Mouse (Mus musculus) embryo, embryonic 10 days (tissue): ENCODE data around the gene Cuedc2.

ENCODE experiments used
- DNase-seq: peaks from one replicate; pipeline ENCODE4 v3.0.0-alpha.2; 2015; ENCODE audit warnings: low spot score

Cuedc2 gene

DNA sequence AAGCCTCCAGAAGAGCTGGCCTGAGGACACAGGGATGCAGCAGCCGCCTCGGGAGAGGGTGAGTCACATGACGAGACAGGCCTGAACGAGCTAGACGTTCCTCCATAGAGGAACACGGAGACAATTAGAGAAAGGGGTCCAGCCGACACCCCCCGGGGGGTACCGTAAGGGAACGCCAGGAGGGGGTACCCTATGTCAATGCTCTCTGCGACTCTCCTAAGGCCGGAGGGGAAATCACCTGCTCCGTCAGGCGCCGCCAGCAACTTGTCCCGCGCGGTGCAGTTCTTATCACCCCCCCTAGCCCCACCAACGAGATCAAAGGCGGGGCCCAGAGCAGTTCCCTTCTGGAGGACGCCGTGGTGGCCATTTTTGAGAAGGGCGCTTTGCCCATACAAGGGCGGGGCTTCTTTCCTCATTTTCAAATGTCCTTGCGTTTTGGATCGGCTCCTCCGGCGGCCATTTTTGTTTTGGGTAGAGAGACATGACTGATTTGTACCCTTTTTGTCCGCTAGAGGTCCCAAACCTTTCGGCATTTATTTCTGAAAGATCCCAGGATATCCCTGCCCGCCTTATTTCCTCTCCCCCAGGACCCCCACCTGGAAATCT, at the start of gene Cuedc2:
Cuedc2 (minus strand) TSS at position 372 of the 606 bp plus-strand sequence.
- DNase-seq: peak; percentile 94

DNA sequence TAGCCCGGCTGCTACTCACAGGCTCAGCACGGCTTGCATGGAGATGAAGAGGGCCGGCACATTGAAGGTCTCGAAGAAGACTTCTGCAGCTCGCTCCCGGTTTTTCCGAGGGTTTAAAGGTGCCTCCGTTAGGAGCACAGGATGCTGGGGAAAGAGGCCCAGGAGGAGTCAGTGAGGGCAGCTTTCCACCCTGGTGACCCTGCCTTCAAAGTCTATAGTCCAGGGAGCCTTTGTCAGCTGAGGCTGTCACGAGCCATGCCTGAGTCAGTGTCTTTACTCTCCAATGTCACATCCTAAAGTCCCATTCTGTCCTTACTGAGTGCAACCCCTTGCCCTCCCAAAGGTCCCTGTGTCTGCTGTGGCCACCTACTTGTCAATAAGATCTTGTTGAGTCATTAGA, 43.8 kb upstream of the Cuedc2 start:
- DNase-seq: no peak

DNA sequence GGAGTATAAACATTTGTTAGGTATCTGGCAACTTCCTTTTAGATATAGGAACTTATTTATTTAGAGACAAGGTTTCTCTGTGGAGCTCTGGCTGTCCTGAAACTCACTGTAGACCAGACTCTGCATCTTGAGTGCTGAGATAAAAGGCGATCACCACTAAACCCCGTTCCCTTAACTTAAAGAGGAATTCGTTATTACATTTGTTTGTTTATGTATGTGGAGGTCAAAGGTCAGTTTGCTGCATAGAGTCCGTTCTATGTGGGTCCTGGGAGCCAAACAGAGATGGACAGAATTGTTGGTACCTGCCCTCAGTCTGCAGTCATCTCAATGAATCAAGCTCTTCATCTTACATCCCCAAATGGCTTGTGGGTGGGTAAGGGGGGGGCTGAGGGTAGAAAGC, 37.4 kb upstream of the Cuedc2 start:
- no peak for DNase-seq

DNA sequence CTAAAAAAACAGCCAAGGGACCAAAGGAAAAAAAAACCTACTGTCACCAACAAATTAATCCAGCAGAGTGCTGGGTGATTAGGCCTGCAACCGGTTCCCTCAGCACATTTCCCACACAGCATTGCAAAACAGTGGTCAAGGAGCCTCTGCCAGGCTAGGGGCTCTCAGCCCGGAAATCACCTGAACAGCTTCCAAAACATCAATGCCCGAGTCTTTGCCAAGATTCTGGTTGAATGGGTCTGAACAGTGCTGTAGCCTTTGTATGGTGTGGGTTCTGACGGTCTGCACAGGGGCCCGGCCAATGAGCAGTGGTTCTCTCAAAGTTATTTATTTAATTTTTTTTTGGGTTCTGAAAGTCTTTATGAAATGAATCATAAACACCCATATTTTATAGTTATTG, 37.0 kb upstream of the Cuedc2 start:
- no peak for DNase-seq

- no peak for DNase-seq
Measured at GRCm38 (mm10) chr19:46374477-46375088, 36.1 kb upstream of the Cuedc2 start.

GRCm38 (mm10) chr19:46369204-46369603, 30.7 kb upstream of the Cuedc2 start:
- DNase-seq: peak; percentile 78

DNA sequence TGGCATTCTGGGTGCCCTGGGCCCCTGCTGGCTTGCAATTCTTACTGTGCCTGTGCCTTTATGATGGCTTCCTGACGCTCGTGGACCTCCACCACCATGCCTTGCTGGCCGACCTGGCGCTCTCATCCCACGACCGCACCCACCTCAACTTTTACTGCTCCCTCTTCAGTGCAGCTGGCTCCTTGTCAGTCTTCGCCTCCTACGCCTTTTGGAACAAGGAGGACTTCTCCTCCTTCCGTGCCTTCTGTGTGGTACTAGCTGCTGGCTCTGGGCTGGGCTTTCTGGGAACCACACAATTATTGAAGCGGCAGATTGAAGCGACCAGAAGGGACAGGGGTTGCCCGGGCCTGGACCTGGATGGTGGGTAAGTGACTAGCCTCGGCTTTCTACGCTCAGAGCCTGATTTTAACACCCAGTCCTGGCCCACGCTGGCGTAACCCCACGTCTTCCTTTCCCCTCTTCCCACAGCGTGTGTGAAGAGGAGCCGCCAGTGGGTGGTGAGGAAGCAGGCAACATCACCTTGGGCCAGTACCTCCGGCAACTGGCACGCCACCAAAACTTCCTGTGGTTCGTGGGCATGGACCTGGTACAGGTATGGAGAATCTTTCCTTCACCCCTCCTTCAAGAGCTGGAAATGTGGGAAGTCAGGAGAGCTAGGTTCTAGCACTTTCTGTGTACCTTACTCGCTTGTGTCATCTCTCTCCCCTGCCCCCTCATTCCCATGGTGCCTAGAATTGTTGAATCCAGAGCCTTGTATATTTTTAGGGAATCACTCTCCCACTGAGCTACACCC, 29.5 kb upstream of the Cuedc2 start:
- DNase-seq: no peak

DNA sequence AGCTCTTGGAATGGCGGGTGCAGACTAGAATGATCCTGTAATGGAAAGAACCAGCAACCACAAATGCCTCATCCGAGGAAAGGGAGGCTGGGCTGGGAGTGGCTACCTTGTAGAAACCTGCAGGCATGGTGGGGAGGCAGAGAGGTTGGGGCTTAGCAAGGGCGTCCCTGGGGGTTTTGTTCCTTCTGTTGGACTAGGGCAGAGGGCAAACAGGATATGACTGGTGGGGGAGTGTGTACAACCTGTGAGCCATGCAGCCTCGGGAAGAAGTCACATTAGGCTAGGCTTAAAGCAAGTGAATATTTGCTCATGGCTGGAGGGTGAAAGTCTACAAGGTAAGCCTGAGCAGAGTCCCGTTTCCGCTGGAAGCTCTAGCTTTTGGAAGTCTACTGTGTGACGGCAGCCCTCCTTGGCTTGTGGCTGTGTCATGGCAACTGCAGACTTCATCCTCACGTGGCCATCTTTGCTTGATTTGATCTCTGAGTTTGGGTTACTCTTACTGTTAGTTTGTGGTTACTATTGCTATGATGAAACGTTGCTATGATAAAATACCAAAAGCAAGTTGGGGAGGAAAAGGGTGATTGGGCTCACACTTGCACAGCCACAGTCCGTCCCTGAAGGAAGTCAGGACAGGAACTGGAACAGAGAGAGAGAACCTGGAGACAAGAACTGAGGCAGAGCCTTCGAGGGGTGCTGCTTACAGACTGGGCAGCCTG, 24.9 kb upstream of the Cuedc2 start:
- DNase-seq: no peak

DNA sequence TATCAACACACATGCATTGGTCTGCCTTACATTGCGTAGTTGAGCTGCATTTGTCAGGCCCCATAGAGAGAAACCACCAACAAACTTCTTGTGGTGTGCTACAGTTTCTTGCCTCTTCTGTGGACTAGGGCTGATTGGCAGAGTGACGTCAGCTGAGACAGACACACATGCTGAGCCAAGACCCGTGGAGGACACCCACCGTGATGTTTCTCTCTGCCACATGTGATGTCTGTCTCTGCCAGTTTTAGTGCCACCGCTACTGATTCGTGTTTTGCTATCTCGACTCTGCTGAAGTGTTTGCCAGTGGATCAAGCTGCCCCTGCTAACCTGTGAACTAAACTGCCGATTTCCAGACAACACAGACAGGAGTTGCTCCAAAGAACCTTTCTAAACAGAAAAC, 23.6 kb upstream of the Cuedc2 start:
- no peak for DNase-seq

- DNase-seq: no peak
Measured at GRCm38 (mm10) chr19:46358381-46358780, 19.9 kb upstream of the Cuedc2 start.

DNA sequence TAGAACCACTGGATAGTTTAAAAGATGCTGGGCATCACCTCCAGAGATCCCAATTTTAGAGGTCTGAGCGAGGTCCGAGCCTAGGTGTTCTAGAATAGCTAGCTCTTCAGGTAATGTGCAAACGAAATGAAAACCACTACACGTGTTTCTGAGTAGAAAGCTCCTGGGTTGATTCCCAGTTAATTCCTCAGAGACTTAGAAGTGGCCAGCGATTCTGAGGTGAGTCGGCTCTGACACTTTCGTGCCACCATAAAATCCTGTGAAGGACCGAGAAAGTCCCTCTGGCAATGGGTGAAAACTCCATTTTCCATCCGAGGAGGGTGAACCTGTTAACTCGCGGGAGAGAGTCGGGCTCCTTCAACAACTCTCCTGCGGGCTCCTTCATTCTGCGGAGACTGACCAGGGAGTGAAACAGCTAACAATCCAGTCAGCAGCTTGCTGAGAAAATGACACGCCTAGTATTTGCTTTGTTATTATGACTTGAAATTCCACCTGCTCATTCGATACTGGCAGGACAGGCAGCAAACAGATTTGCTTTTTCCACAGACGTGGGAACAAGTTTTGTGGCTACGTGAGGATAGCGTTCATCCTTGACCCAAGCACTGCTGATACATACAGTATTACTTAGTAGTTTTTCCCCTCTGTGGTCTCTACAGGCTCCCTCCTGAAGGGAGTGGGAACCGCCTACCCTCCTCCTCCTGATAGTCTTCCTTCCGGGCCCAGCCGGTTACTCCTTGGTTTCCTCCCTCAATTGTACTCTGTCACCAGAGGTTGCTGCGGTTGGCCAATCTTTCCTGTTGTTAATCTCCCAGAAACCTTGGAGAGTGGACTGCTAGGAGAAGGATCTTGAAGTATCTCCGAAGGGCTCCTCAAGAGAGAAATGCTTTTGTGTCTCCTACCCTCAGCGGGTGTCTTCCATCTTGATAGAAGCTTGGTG, 19.1 kb upstream of the Cuedc2 start:
- no peak for DNase-seq

GRCm38 (mm10) chr19:46356701-46357138, 18.2 kb upstream of the Cuedc2 start:
- DNase-seq: peak; percentile 93

GRCm38 (mm10) chr19:46350168-46350932, 11.8 kb upstream of the Cuedc2 start, which contains the start of gene 2310034G01Rik:
TSS of gene 2310034G01Rik (minus strand) at chr19:46350302.
- DNase-seq: no peak

- no peak for DNase-seq
Measured at GRCm38 (mm10) chr19:46349550-46349949, 11.0 kb upstream of the Cuedc2 start.

DNA sequence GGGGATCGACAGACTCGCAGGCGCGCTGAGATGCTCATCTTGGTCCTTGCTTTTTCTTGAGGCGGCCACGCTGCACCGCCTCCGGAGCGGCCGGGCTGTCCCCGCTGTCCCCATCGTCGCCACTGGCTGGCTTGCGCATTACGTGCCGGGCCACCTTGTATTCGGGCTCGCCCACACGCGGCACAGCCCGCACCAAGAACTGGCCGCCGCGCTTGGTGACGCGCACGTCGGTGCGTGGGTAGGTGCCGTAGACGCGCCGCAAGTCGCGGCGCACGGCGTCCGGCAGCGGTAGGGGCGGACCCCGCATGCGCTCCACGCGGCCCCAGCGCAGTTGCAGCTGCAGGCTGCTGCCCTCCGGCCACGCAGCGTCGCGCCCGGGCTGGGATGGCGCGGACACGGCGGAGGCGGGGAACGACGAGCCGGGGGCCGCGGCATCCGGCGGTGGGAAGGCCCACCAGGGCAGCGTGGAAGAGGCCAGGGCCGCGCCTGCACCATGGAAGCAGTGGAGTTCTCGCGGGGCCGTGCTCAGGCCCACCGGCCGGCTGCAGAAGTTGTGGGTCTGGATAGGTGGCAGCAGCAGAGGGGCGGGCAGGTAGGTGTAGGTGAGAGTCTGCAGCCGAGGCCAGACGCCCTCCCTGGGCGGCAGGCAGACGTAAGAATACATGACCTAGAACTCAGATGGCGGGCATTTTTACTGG, 10.4 kb upstream of the Cuedc2 start:
- peak; percentile 80 for DNase-seq

DNA sequence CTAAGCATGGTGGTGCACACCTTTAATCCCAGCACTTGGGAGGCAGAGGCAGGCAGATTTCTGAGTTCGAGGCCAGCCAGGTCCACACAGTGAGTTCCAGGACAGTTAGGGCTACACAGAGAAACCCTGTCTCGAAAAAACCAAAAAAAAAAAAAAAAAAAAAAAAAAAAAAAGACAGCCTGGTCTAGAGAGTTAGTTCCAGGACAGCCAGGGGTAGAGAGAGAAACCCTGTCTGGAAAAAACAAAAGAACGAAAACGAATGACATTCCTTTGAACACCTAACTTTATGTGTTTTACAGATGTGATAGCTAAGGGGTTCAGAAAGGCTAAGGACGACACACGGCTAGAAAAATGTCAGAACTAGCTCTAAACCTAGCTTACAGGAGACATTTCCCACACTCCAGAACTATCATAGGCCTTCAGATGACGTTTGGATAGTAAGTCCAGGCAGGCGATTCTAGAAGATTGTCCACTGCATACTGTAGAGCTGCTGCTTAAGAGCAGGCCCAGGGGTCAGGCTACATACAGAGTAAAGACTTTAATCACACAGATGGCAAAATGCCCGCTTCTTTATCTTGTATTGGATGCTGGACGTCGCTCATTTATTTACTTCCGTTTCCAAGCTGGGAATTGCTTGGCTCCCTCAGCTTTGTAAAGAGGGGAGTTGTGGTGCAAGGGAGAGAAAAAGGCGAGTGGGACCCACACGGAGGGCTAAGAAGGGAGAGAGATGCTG, 9.6 kb upstream of the Cuedc2 start:
- peak; percentile 35 for DNase-seq

DNA sequence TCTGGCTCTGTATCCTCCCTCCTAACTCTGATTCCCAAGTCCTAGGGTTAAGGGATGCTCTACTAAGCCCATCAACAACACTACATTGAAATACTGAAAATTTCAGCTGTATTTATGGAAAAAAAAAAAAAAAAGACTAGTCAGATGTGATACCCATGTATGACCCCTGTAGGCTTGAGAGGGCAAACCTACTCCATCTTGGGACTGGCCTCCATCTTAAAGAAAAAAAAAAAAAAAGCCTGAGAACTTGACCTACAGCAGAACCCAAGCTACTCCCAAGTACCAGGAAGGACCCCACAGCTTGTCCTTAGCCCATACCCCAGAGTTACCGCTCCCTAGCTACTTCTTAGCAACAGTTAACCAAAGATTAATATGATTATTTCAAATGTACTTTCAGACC, 8.6 kb upstream of the Cuedc2 start:
- DNase-seq: no peak

DNA sequence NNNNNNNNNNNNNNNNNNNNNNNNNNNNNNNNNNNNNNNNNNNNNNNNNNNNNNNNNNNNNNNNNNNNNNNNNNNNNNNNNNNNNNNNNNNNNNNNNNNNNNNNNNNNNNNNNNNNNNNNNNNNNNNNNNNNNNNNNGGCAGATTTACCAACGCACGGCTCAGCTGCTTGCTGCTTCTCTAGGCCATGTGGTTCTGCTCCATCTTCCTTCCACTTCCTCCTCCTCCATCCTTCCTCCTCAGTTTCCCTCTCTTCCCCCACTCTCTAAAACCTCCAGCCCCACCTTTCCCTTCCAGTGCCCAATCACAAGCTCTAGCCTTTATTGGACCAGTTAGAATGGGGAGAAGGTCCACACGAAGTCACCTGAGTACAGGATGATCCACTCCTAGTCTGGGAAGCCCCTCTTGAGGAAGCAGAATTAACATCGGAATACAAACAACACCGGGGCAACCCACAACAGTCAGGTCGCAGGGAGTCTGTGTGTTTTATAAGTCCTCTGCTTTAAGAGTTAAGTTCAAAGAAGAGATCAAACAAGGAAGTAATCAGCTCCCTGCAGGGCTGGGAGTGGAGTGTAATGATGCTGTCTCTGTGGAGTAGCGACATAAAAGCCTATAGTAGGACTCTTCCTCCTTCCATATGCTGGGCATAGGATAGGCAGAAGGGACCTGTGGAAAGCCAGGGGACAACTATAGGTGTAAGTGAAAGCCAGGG, 6.4 kb upstream of the Cuedc2 start:
- no peak for DNase-seq
